Mouse (Mus musculus): ENCODE data around the gene Dusp15. TPM values are rescaled to one million over a fixed set of nuclear protein-coding genes. Genes with fewer than 3 reads are reported as not detected.

Gene Dusp15
- polyA plus RNA-seq, 1 experiment: not detected

- peaks cover 15% of the 10 kb centered on the region for H3K4me1 ChIP-seq (ENCODE audit: control insufficient read depth, insufficient read depth, low read length)
- no peak overlapping the region for H3K27ac ChIP-seq (ENCODE audit: insufficient read depth, low read depth, low read length)
- 87% methylated on average over 9 of the region's 9 CpGs for WGBS
- TF ChIP-seq CTCF (IDR thresholded peaks at IDR 0.05; ENCODE audit: insufficient read depth, low read depth, low read length) (no peak), POLR2A (IDR thresholded peaks at IDR 0.05; ENCODE audit: insufficient read depth, low read depth, low read length) (no peak)
- no peak overlapping the region for H3K4me3 ChIP-seq (ENCODE audit: insufficient read depth, low read depth, low read length)
Measured at GRCm38 (mm10) chr2:152926896-152927295, 24.6 kb downstream of the Dusp15 start.

GRCm38 (mm10) chr2:152925189-152925872 lies 26.2 kb downstream of the Dusp15 start:
- no peak overlapping the region for H3K4me3 ChIP-seq (ENCODE audit: insufficient read depth, low read depth, low read length)
- TF ChIP-seq CTCF (IDR thresholded peaks at IDR 0.05; ENCODE audit: insufficient read depth, low read depth, low read length) (no peak), POLR2A (IDR thresholded peaks at IDR 0.05; ENCODE audit: insufficient read depth, low read depth, low read length) (no peak)
- WGBS: 79% methylated on average over 11 of the region's 11 CpGs
- H3K27ac ChIP-seq (ENCODE audit: insufficient read depth, low read depth, low read length): no peak overlapping the region
- peaks cover 15% of the 10 kb centered on the region for H3K4me1 ChIP-seq (ENCODE audit: control insufficient read depth, insufficient read depth, low read length)

- no peak overlapping the region for H3K4me3 ChIP-seq (ENCODE audit: insufficient read depth, low read depth, low read length)
- no peak overlapping the region for H3K27ac ChIP-seq (ENCODE audit: insufficient read depth, low read depth, low read length)
- TF ChIP-seq POLR2A (IDR thresholded peaks at IDR 0.05; ENCODE audit: insufficient read depth, low read depth, low read length): no peak
- no peak for TF ChIP-seq CTCF (IDR thresholded peaks at IDR 0.05; ENCODE audit: insufficient read depth, low read depth, low read length)
- peaks cover 15% of the 10 kb centered on the region for H3K4me1 ChIP-seq (ENCODE audit: control insufficient read depth, insufficient read depth, low read length)
- 95% methylated on average over 5 of the region's 5 CpGs for WGBS
Measured at GRCm38 (mm10) chr2:152924543-152924942, 27.0 kb downstream of the Dusp15 start.

GRCm38 (mm10) chr2:152924128-152924527 lies 27.4 kb downstream of the Dusp15 start:
- 80% methylated on average over 8 of the region's 8 CpGs for WGBS
- H3K4me1 ChIP-seq (ENCODE audit: control insufficient read depth, insufficient read depth, low read length): peaks cover 15% of the 10 kb centered on the region
- no peak overlapping the region for H3K27ac ChIP-seq (ENCODE audit: insufficient read depth, low read depth, low read length)
- no peak for TF ChIP-seq CTCF (IDR thresholded peaks at IDR 0.05; ENCODE audit: insufficient read depth, low read depth, low read length)
- TF ChIP-seq POLR2A (IDR thresholded peaks at IDR 0.05; ENCODE audit: insufficient read depth, low read depth, low read length): no peak
- no peak overlapping the region for H3K4me3 ChIP-seq (ENCODE audit: insufficient read depth, low read depth, low read length)

GRCm38 (mm10) chr2:152923621-152924020 lies 27.9 kb downstream of the Dusp15 start:
- WGBS: 91% methylated on average over 3 of the region's 3 CpGs
- Histone ChIP-seq H3K4me3 (ENCODE audit: insufficient read depth, low read depth, low read length) (no peak overlapping the region), H3K4me1 (ENCODE audit: control insufficient read depth, insufficient read depth, low read length) (peaks cover 15% of the 10 kb centered on the region), H3K27ac (ENCODE audit: insufficient read depth, low read depth, low read length) (no peak overlapping the region)
- TF ChIP-seq CTCF (IDR thresholded peaks at IDR 0.05; ENCODE audit: insufficient read depth, low read depth, low read length): no peak
- no peak for TF ChIP-seq POLR2A (IDR thresholded peaks at IDR 0.05; ENCODE audit: insufficient read depth, low read depth, low read length)

- TF ChIP-seq CTCF (IDR thresholded peaks at IDR 0.05; ENCODE audit: insufficient read depth, low read depth, low read length) (no peak), POLR2A (IDR thresholded peaks at IDR 0.05; ENCODE audit: insufficient read depth, low read depth, low read length) (no peak)
- H3K27ac ChIP-seq (ENCODE audit: insufficient read depth, low read depth, low read length): no peak overlapping the region
- WGBS: 68% methylated on average over 7 of the region's 7 CpGs
- H3K4me1 ChIP-seq (ENCODE audit: control insufficient read depth, insufficient read depth, low read length): peaks cover 7% of the 10 kb centered on the region
- no peak overlapping the region for H3K4me3 ChIP-seq (ENCODE audit: insufficient read depth, low read depth, low read length)
Measured at GRCm38 (mm10) chr2:152922376-152922775, 29.1 kb downstream of the Dusp15 start.

- Histone ChIP-seq H3K4me3 (ENCODE audit: insufficient read depth, low read depth, low read length) (no peak overlapping the region), H3K4me1 (ENCODE audit: control insufficient read depth, insufficient read depth, low read length) (peaks cover 5% of the 10 kb centered on the region), H3K27ac (ENCODE audit: insufficient read depth, low read depth, low read length) (no peak overlapping the region)
- WGBS: 68% methylated on average over 9 of the region's 9 CpGs
- TF ChIP-seq CTCF (IDR thresholded peaks at IDR 0.05; ENCODE audit: insufficient read depth, low read depth, low read length) (no peak), POLR2A (IDR thresholded peaks at IDR 0.05; ENCODE audit: insufficient read depth, low read depth, low read length) (no peak)
Measured at GRCm38 (mm10) chr2:152917671-152918070, 33.8 kb downstream of the Dusp15 start.

- H3K4me3 ChIP-seq (ENCODE audit: insufficient read depth, low read depth, low read length): no peak overlapping the region
- WGBS: 69% methylated on average over 5 of the region's 5 CpGs
- H3K4me1 ChIP-seq (ENCODE audit: control insufficient read depth, insufficient read depth, low read length): peaks cover 5% of the 10 kb centered on the region
- H3K27ac ChIP-seq (ENCODE audit: insufficient read depth, low read depth, low read length): no peak overlapping the region
- TF ChIP-seq CTCF (IDR thresholded peaks at IDR 0.05; ENCODE audit: insufficient read depth, low read depth, low read length) (no peak), POLR2A (IDR thresholded peaks at IDR 0.05; ENCODE audit: insufficient read depth, low read depth, low read length) (no peak)
Measured at GRCm38 (mm10) chr2:152916111-152916510, 35.4 kb downstream of the Dusp15 start.

- Histone ChIP-seq H3K4me3 (ENCODE audit: insufficient read depth, low read depth, low read length) (no peak overlapping the region), H3K4me1 (ENCODE audit: control insufficient read depth, insufficient read depth, low read length) (peaks cover 5% of the 10 kb centered on the region), H3K27ac (ENCODE audit: insufficient read depth, low read depth, low read length) (no peak overlapping the region)
- TF ChIP-seq CTCF (IDR thresholded peaks at IDR 0.05; ENCODE audit: insufficient read depth, low read depth, low read length): no peak
- no peak for TF ChIP-seq POLR2A (IDR thresholded peaks at IDR 0.05; ENCODE audit: insufficient read depth, low read depth, low read length)
- 72% methylated on average over 4 of the region's 4 CpGs for WGBS
Measured at GRCm38 (mm10) chr2:152915453-152915852, 36.0 kb downstream of the Dusp15 start.
